Mouse (Mus musculus) cerebellum, adult 18-20 months (tissue): ENCODE measurements around the gene Trpv4.

Experiments
- DNase-seq, 2 experiments: peaks; one replicate each; pipeline ENCODE4 v3.0.0; 2021

Gene Trpv4

GRCm38 (mm10) chr5:114667228-114667856 is 9.1 kb upstream of the Trpv4 start:
- peak; percentile 95 to 100 for DNase-seq

GRCm38 (mm10) chr5:114666659-114667058 is 8.4 kb upstream of the Trpv4 start:
- DNase-seq: no peak

- DNase-seq: no peak
Observed at GRCm38 (mm10) chr5:114664750-114665149, 6.5 kb upstream of the Trpv4 start.

- DNase-seq: no peak
Observed at GRCm38 (mm10) chr5:114664139-114664538, 5.9 kb upstream of the Trpv4 start.

GRCm38 (mm10) chr5:114661029-114661428 is 2.8 kb upstream of the Trpv4 start:
- DNase-seq: no peak

DNA sequence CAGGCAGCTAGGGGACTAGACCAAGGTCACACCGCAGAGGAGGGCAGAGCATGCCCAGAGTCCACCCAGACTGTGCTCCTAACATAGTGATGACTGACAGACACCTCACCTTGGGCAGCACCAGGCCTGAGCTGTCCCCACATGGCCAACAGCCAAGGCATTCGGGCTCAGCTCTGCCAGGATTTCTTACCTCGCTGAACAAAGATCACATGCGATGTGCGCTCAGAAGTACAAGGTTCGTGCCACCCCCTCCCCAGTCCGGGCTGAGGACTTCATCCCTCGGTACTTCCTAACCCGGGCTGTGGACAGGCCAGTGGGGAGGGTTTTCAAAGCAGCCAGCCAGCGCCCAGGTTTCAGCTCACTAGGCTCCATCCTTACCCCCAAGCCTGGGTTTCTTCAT is 795 bp downstream of the Trpv4 start:
- no peak for DNase-seq

GRCm38 (mm10) chr5:114656305-114656704 is 1.9 kb downstream of the Trpv4 start:
- DNase-seq: no peak

DNA sequence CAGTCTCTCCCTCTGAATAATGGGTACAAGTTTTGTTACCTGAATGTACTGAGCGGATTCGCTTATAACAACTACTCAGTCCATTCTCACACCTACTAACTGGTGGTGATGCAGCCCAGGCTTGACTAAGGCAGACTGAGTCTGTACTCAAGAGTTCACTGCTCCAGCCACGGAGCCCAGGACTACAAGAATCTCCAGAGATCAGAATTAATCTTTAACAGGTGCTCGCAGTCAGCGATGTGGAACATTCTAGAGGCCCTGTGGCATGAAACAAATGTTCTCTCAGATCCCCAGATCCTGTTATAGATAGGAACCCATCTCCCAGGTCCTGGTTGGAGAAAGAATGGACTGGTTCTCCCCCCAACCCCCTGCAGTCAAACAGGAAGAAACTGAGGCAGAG is 2.5 kb downstream of the Trpv4 start:
- DNase-seq: no peak

GRCm38 (mm10) chr5:114653656-114654437 is 4.4 kb downstream of the Trpv4 start:
- no peak for DNase-seq

GRCm38 (mm10) chr5:114651449-114651848 is 6.8 kb downstream of the Trpv4 start:
- no peak for DNase-seq

DNA sequence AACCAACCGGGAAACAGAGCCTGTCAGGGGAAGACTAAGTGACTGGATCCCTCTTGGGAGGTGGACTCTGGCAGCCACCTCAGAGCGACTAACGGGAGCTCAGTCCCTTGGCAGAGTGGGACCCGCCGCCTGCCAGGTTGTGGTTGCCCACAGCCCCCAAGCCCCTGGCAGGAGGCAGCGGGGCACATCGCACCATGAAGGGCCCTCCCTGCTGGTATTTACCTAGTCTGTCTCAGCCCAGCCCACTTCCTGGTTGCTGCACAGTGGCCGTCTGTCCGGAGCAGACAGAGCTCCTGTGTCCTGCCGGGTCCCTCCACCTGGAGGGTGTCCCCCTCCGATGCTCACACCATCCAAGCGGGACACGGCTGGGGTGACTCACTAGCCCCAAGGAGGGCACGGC is 7.2 kb downstream of the Trpv4 start:
- no peak for DNase-seq

DNA sequence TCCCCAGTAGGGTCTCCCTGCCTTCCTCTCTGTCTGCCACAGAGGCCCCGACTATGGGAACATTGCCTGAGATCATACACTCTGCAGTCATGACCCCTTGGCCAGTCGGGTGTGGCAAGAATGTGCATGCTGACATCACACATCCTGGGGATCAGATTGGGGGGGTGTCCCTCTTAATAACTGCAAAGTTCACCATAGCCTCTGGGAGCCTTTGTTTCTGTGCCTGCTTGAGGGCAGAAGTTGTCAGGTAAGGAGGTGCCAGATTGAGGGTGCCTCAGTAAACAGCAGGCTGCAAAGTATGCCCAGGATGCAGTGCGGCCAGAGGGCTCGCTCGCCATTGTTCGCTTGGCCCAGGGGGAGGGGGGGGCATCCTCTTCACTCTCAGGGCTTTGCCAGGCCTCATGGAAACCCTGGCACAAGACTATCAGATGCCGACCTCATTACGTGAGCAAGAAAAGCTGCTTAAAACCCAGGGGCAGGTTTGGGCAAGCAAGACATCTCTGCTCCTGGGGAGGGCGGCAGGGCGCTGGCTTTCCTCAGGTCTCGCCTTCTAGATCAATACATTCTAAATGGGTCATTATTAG is 9.4 kb downstream of the Trpv4 start:
- DNase-seq: no peak

DNA sequence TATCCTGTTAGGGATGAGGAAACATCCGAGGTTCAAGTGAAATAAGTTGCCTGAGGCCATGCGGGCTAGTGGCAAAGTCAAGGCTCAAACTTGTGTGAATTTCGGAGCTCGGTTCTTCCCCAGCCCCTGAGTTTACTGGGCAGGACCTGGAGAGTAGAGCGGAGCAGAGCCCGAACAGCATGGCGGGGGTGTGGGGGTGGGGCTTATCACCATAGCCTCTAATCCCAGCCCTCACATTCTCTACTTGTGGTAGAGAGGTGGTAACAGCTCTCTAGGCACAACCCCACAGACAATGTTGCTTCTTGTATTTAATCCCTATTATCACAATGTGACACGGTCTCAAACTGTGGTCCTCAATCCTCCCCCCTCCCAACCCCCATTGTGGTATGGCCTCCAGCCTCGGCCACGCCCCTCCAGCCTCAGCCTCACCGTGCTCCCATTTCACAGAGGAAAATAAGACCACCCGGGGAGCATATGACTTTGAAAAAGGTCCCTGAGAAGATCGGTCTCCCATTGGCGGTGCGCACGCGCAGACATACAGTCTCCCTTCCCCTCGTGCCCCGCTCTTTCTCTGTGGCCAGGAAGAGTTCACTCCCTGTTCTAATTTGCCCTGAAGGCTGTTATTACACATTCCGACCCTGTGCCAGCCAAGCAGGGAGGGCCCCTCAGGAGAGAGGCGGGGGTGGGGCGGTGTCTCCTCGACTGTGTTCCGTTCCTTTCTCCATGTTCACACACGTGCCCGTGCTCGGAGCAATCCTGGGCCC is 10.8 kb downstream of the Trpv4 start:
- DNase-seq: peak; percentile 27 to 33

DNA sequence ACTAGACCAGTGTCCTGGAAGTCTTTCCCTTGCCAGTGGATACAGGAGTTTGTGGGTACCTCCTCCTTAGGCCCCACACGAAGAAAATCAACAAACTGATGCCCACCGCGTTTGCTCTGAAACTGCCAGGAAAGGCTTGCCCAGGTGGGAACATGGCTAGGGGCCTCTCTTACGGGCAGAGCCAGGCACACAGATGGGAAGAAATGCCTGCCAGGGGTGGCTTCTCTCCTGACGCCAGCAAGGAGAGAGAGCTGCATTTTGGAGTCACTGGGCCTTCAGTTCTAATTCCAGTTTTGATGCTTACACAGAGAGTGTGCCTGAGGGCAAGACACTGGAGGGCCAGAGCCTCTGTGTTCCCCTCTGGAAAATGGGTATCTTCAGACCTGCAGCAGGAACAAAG is 12.3 kb downstream of the Trpv4 start:
- no peak for DNase-seq

DNA sequence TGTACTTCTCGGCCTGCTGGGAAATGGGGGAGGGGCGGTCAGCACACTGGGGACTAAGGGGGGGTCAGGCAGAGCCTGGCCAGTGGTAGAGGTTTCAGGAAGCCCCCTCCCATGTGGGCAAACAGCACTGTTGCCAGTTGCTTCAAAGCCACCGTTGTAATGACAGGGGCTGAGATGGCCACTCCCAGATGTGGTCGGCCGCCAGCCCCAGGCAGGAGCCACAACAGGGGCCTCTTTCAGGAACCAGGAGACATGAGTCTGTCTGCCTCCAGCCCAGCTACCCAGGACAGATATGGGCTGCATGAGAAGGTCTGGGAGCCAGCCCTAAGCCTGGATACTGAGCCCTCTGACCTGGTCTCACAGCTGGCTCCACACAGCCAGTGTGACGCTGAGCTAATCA is 13.3 kb downstream of the Trpv4 start:
- DNase-seq: no peak

GRCm38 (mm10) chr5:114640809-114641208 is 17.4 kb downstream of the Trpv4 start:
- DNase-seq: no peak

GRCm38 (mm10) chr5:114639645-114639957 is 18.6 kb downstream of the Trpv4 start:
- DNase-seq: no peak

GRCm38 (mm10) chr5:114638769-114639644 is 19.2 kb downstream of the Trpv4 start:
- DNase-seq: peak; percentile 85 to 89

GRCm38 (mm10) chr5:114636091-114636490 is 22.1 kb downstream of the Trpv4 start:
- no peak for DNase-seq

DNA sequence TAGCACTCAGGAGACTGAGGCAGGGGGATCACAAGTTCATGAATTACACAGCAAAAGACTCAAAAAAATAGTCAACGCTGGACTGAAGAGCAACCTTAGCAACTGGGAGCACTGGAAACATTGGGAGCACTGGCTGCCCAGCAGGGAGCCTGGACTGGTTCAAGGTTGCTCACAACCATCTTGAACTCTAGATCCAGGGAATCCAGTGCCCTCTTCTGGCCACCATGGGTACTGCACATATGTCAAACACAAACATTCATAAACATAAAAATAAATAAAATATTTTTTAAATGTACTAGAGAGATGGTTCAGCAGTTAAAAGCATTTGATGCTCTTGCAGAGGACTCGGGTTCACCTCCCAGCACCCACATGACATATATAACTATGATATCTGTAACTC is 26.9 kb downstream of the Trpv4 start:
- DNase-seq: no peak

DNA sequence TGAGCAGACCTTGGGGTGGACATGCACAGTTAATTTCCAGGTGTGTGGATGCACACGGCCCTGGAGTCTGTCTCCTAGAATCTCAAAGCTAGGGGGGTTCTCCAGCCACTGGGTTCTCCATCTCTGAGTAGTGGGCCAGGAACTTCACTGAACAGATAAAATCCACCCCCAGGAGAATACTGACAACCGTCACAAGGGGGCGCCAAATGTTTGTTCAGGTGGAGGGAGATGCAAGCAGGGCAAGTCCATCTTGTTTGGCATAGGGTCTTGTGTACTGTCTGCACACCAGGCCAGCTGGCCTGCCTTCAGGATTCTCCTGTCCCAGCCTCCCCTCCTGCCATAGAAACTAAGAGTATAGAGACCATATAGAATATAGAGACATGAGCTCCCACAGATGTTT is 32.6 kb downstream of the Trpv4 start:
- DNase-seq: peak; percentile 45 to 59

- DNase-seq: no peak
Observed at GRCm38 (mm10) chr5:114620305-114620704, 37.9 kb downstream of the Trpv4 start.

DNA sequence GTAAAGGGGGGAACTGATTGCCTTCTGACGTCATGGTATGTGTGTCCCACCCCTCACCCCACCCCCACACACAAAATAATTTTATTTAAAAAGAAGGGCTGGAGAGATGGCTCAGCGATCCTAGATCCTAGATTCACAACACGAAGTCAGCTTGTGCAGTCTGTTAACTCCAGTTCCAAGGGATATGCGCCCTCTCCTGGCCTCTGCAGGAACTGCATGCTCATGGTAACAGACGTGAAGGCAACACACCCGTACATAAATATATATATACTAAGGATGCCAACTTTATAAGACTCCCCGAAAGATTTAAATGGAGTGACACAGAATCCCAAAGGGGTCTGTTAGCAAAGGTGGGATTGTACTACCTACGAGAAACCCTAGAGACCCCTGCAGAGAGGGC is 39.4 kb downstream of the Trpv4 start:
- DNase-seq: peak; percentile 71 to 75
